28 mouse cellular contexts compared by ENCODE assay signal in the genomic region with DNA sequence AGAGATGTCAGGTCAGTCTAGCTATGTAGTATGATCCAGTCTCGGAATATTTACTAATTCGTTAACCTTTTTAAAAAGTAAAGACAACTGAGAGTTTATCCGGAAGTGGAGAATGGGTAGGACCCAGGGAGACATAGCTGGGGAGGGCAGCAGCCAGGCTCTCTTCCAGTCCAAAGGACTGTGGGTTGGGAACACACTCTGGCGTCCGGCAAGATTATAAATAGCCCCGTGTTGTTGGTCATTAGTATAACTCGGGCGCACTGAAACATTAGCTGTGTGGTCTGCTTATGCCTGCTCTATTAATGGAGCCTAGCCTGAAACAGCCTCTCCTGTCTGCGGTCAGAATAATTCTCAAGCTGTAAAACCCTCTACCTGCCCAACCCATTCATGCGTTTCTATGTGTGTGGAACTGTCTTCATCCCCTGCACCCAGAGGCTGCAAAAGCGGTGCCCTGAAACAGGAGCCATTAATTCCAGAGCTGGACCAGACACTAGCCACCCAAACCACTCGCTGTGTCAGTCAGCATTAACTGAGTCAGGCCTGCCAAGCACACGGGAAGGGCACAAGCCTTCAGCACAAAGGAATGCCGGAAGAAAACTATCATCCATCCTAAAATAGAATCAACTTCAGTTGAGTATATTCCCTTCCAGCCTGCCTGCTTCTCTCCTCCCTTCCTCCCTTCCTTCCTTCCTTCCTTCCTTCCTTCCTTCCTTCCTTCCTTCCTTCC. TPM values are rescaled to one million over a fixed set of nuclear protein-coding genes. Genes with fewer than 3 reads are reported as not detected.
DNase-seq lines count a peak whose midpoint lies in the region; ATAC-seq and TF ChIP-seq lines count a peak whose summit lies in the region.
"Had no signal": no experiment of that assay in that cellular context is flagged by ENCODE, and none has a peak within 500 bp of the region (broad histone marks: within the 10 kb centered on the region; RNA-seq: fewer than 3 reads in every experiment).

No protein-coding gene starts in this region.

- peaks cover 9% of the 10 kb centered on the region for H3K9me3 ChIP-seq in heart, embryonic 13.5 days
- no peaks in the 10 kb centered on the region for H3K9me3 ChIP-seq in forebrain, embryonic 15.5 days
- H3K9me3 ChIP-seq: embryonic facial prominence, embryonic 12.5 days; intestine, embryonic 15.5 days; megakaryocyte, embryonic 14.5 days; midbrain, embryonic 12.5 days had no signal

- in situ Hi-C loops in Patski (cut with MboI; ENCODE audit: low pct_unique_long_range_greater_than_20kb) = loop anchor here (25.0 kb wide), 1 partner anchor 308 kb away; no protein-coding TSS in a partner anchor

- no peak overlapping the region for H3K4me3 ChIP-seq in heart, embryonic 13.5 days
- H3K4me3 ChIP-seq in forebrain, embryonic 15.5 days = no peak overlapping the region
- H3K4me3 ChIP-seq: embryonic facial prominence, embryonic 12.5 days; hindbrain, embryonic 12.5 days; intestine, embryonic 15.5 days; layer of hippocampus, adult 2 months; left cerebral cortex, adult 2 months; limb, embryonic 13.5 days; megakaryocyte, embryonic 14.5 days; midbrain, embryonic 12.5 days; neural tube, embryonic 13.5 days had no signal

- no peak overlapping the region for H3K9ac ChIP-seq in heart, embryonic 13.5 days
- no peak overlapping the region for H3K9ac ChIP-seq in forebrain, embryonic 15.5 days (replicated peaks)
- H3K9ac ChIP-seq: embryonic facial prominence, embryonic 12.5 days; hindbrain, embryonic 12.5 days; intestine, embryonic 15.5 days; limb, embryonic 13.5 days; midbrain, embryonic 12.5 days; neural tube, embryonic 13.5 days had no signal

- peaks cover 47% of the 10 kb centered on the region for H3K27me3 ChIP-seq in Patski
- peaks cover 4% of the 10 kb centered on the region for H3K27me3 ChIP-seq in heart, embryonic 13.5 days (replicated peaks)
- H3K27me3 ChIP-seq in forebrain, embryonic 15.5 days = no peaks in the 10 kb centered on the region
- H3K27me3 ChIP-seq: neural tube, embryonic 13.5 days had no signal

- H3K4me2 ChIP-seq in heart, embryonic 13.5 days = peak overlapping the region; percentile 22; the same call in 1 of the 2 replicates
- no peak overlapping the region for H3K4me2 ChIP-seq in forebrain, embryonic 15.5 days (replicated peaks)
- H3K4me2 ChIP-seq: embryonic facial prominence, embryonic 12.5 days; hindbrain, embryonic 12.5 days; intestine, embryonic 15.5 days; limb, embryonic 13.5 days; liver, embryonic 11.5 days; midbrain, embryonic 12.5 days; neural tube, embryonic 13.5 days had no signal

- peak; percentile 36 to 39 for DNase-seq in heart, adult 18-20 months
- DNase-seq in heart, adult 11 months = no peak
- peak; percentile 22 for DNase-seq in Patski (ENCODE audit: low read depth, low spot score)
- DNase-seq in heart, postnatal 10 days = peak; percentile 21 to 48
- DNase-seq in frontal cortex, postnatal 10 days (ENCODE audit: low spot score in 2 of 2) = no peak
- DNase-seq: adrenal gland, postnatal 25 days; cerebellum, adult 11-12 months; cerebellum, adult 9-11 months; embryo, embryonic 11 days; kidney, adult 2 months; kidney, postnatal 36 days; lung, postnatal 4 days; right cerebral cortex, postnatal 4 days had no signal

- no peak for ATAC-seq in Patski
- no peak; the same call in 1 of the 2 replicates for ATAC-seq in heart, embryonic 13.5 days (ENCODE audit: extremely low read depth, insufficient number of reproducible peaks, low FRiP score, low TSS enrichment)
- ATAC-seq in forebrain, embryonic 15.5 days (replicated peaks) = no peak
- ATAC-seq: CD4-positive, CD25-positive, alpha-beta regulatory T cell, adult 4 months; forebrain, embryonic 14.5 days; hindbrain, postnatal 0 days; intestine, embryonic 15.5 days had no signal

- POLR2A ChIA-PET in Patski (lab: Charles Lee) = interaction anchor here (0.7 to 1.6 kb wide), 2 partner anchors 9 to 117 kb away, joined by 3 read pairs; no protein-coding TSS in a partner anchor

- no peak for TF ChIP-seq CTCF in Patski (IDR thresholded peaks at IDR 0.05)

- peak overlapping the region; percentile 87 for H3K27ac ChIP-seq in heart, embryonic 13.5 days (replicated peaks)
- H3K27ac ChIP-seq in forebrain, embryonic 15.5 days (replicated peaks) = no peak overlapping the region
- H3K27ac ChIP-seq: embryonic facial prominence, embryonic 12.5 days; hindbrain, embryonic 12.5 days; hindbrain, postnatal 0 days; intestine, embryonic 15.5 days; layer of hippocampus, adult 2 months; left cerebral cortex, adult 2 months; limb, embryonic 13.5 days; midbrain, embryonic 12.5 days had no signal

- no peaks in the 10 kb centered on the region for H3K36me3 ChIP-seq in heart, embryonic 13.5 days
- H3K36me3 ChIP-seq in forebrain, embryonic 15.5 days = peaks cover 15% of the 10 kb centered on the region
- H3K36me3 ChIP-seq: embryonic facial prominence, embryonic 12.5 days; intestine, embryonic 15.5 days; limb, embryonic 13.5 days had no signal

- peaks cover 29% of the 10 kb centered on the region for H3K4me1 ChIP-seq in heart, embryonic 13.5 days
- peaks cover 19% of the 10 kb centered on the region for H3K4me1 ChIP-seq in forebrain, embryonic 15.5 days

- WGBS in heart, embryonic 13.5 days = 52% methylated on average over 14 of the region's 14 CpGs
- WGBS in forebrain, embryonic 15.5 days = 86% methylated on average over 14 of the region's 14 CpGs

- CTCF ChIA-PET in Patski (lab: Charles Lee) = interaction anchor here (1.1 to 2.1 kb wide), 3 partner anchors 9 to 35 kb away, joined by 4 to 9 read pairs (median 5); no protein-coding TSS in a partner anchor

- intact Hi-C loops in heart, postnatal 10 days (cut with DNase I) = loop anchor here (10.0 kb wide), 1 partner anchor 306 kb away; no protein-coding TSS in a partner anchor

RNA-seq across cellular contexts. Expression of a gene that starts 38.4 kb away (rescaled TPM):
- total RNA-seq in heart, adult 18-20 months (2021) = 1 to 10 TPM; 8.1 to 8.4 TPM
- 7.4 TPM for polyA plus RNA-seq in Patski (2021)
- 1.5 and 1.7 TPM in 2 replicates for polyA plus RNA-seq in heart, embryonic 13.5 days (2015; fragmentation: Nextera tagmentation; extraction: Ambion mirVana)
- total RNA-seq in heart, postnatal 10 days (2021) = 10 to 100 TPM; 12.5 to 12.7 TPM
- 2.9 and 3.1 TPM in 2 replicates for polyA plus RNA-seq in forebrain, embryonic 15.5 days (2015; fragmentation: Nextera tagmentation; extraction: Ambion mirVana)

Comparison
In these comparisons a context has a peak if more than half of its experiments do, and no peak if none do; other contexts are left out.
1. DNase-seq: peak in heart, adult 18-20 months (2 of 2), Patski (single experiment) and heart, postnatal 10 days (2 of 2); none in heart, adult 11 months (single experiment) and frontal cortex, postnatal 10 days (0 of 2).